Mouse (Mus musculus) B cell, adult 67 days (primary cell): ENCODE data around the gene BC025446. TPM values are rescaled to one million over a fixed set of nuclear protein-coding genes. Genes with fewer than 3 reads are reported as not detected.

ENCODE experiments used
- total RNA-seq, 2 experiments: library from RNA; stranded (reverse); gene quantifications; 4 replicates each; pipeline ENCODE4 v1.2.4; 2023

Gene BC025446
- not detected for total RNA-seq

GRCm38 (mm10) chr15:75215778-75216691 is at the start of gene BC025446:
TSS of gene BC025446 (plus strand) at chr15:75216376.

GRCm38 (mm10) chr15:75268121-75268520 is 51.9 kb downstream of the BC025446 start, which contains the start of gene Ly6f:
TSS of gene Ly6f (plus strand) at chr15:75268421.

Other genes with a start within 250 kb of the BC025446 start
- gene Ly6i, start 232.9 kb upstream of the BC025446 start, total RNA-seq: not detected
- gene Ly6a, start 218.3 kb upstream of the BC025446 start, total RNA-seq: 100 to 1,000 TPM; 107 to 166 TPM
- gene Ly6c1, start 167.5 kb upstream of the BC025446 start, total RNA-seq: not detected
- 1 to 10 TPM; 1.5 to 6.2 TPM for gene Ly6c2, start 104.4 kb upstream of the BC025446 start, total RNA-seq
- gene Ly6g, start 61.1 kb upstream of the BC025446 start, total RNA-seq: not detected
- not detected for gene Ly6f, start 52.0 kb downstream of the BC025446 start, total RNA-seq